Mouse (Mus musculus): ENCODE data around the gene Bag3.
A peak's percentile ranks its signal among the peaks of the same experiment; 100 is the strongest.

GRCm38 (mm10) chr7:128563373-128563772, 40.0 kb downstream of the Bag3 start:
- TF ChIP-seq CTCF (IDR thresholded peaks at IDR 0.05; ENCODE audit: low read depth), result peak; percentile 70
- no peak for TF ChIP-seq EP300 (IDR thresholded peaks at IDR 0.05; ENCODE audit: low read depth)

All from liver, postnatal 0 days (tissue).